Comparison of ENCODE assay signal across 26 mouse cellular contexts in genomic region chr6:88523451-88523850, GRCm38 (mm10).
"Had no signal": no experiment of that assay in that cellular context is flagged by ENCODE, and none has a peak within 500 bp of the region (broad histone marks: within the 10 kb centered on the region; RNA-seq: fewer than 3 reads in every experiment).

No protein-coding gene starts in this region.

- H3K4me3 ChIP-seq: gastrocnemius, adult 2 months; heart, embryonic 12.5 days; hindbrain, embryonic 10.5 days; hindbrain, embryonic 12.5 days; intestine, embryonic 15.5 days; kidney, embryonic 15.5 days; limb, embryonic 13.5 days; limb, embryonic 15.5 days; liver, embryonic 12.5 days had no signal

- H3K9me3 ChIP-seq: heart, embryonic 12.5 days; hindbrain, embryonic 10.5 days; hindbrain, embryonic 12.5 days; intestine, embryonic 15.5 days; kidney, embryonic 15.5 days; limb, embryonic 13.5 days; limb, embryonic 15.5 days; liver, embryonic 12.5 days had no signal

- ATAC-seq: hindbrain, embryonic 16.5 days; inflammation-experienced regulatory T-cells, adult 6 months; intestine, embryonic 15.5 days; liver, embryonic 12.5 days had no signal

- H3K36me3 ChIP-seq: heart, embryonic 12.5 days; hindbrain, embryonic 10.5 days; hindbrain, embryonic 12.5 days; intestine, embryonic 15.5 days; kidney, embryonic 15.5 days; limb, embryonic 13.5 days; limb, embryonic 15.5 days; liver, embryonic 12.5 days had no signal

- DNase-seq: gastrocnemius, adult 2 months; gastrocnemius, postnatal 10 days; gastrocnemius, postnatal 25 days; heart, postnatal 10 days; heart, postnatal 36 days; kidney, adult 11 months; kidney, adult 2 months; kidney, adult 9 months; kidney, postnatal 14 days; kidney, postnatal 36 days; layer of hippocampus, adult 9-11 months; layer of hippocampus, postnatal 36 days; left cerebral cortex, postnatal 4 days had no signal

- H3K4me2 ChIP-seq: heart, embryonic 12.5 days; hindbrain, embryonic 12.5 days; hindbrain, embryonic 14.5 days; intestine, embryonic 15.5 days; kidney, embryonic 15.5 days; limb, embryonic 13.5 days; limb, embryonic 15.5 days; liver, embryonic 12.5 days had no signal

- H3K27ac ChIP-seq: gastrocnemius, adult 2 months; hindbrain, embryonic 10.5 days; hindbrain, embryonic 12.5 days; hindbrain, embryonic 14.5 days; intestine, embryonic 15.5 days; kidney, embryonic 15.5 days; kidney, postnatal 0 days; limb, embryonic 13.5 days; limb, embryonic 15.5 days; liver, embryonic 12.5 days; liver, embryonic 14.5 days had no signal

- H3K27me3 ChIP-seq: hindbrain, embryonic 12.5 days; intestine, embryonic 15.5 days; kidney, embryonic 15.5 days; limb, embryonic 13.5 days; limb, embryonic 15.5 days; liver, embryonic 12.5 days had no signal

- H3K9ac ChIP-seq: heart, embryonic 12.5 days; hindbrain, embryonic 12.5 days; hindbrain, embryonic 14.5 days; intestine, embryonic 15.5 days; kidney, embryonic 15.5 days; limb, embryonic 13.5 days; limb, embryonic 15.5 days; liver, embryonic 12.5 days; liver, embryonic 14.5 days had no signal
